Mouse (Mus musculus) mouse trophoblast stem cell (cell line): ENCODE results near the gene Gga3.

Source experiments
- in situ Hi-C, 2 experiments: fragments of 300-500 bp; cut with MseI, MboI; formaldehyde crosslinking; loops; 2 replicates in 1 of 2; 3 replicates in 1 of 2; pipeline ENCODE4 v1.15.1; 2025

Gene Gga3

GRCm38 (mm10) chr11:115603476-115604303 is at the start of gene Gga3, which contains the start of gene Mrps7:
Gga3 (minus strand) TSS chr11:115604051.
Mrps7 (plus strand) TSS chr11:115603925.
- in situ Hi-C loops, result no loop called here

GRCm38 (mm10) chr11:115653194-115653593 is 49.3 kb upstream of the Gga3 start:
- in situ Hi-C loops, result no loop called here

- in situ Hi-C loops, result no loop called here
Observed at GRCm38 (mm10) chr11:115651680-115652079, 47.8 kb upstream of the Gga3 start.

GRCm38 (mm10) chr11:115649706-115650105 is 45.9 kb upstream of the Gga3 start:
- in situ Hi-C loops, result loop anchor here in 1 of 2 experiments (5.0 kb wide), 1 partner anchor 63 kb away; no protein-coding TSS in a partner anchor

GRCm38 (mm10) chr11:115647459-115647858 is 43.6 kb upstream of the Gga3 start:
- in situ Hi-C loops, result loop anchor here in 1 of 2 experiments (5.0 kb wide), 1 partner anchor 65 kb away; no protein-coding TSS in a partner anchor

- in situ Hi-C loops, result loop anchor here in 1 of 2 experiments (5.0 kb wide), 1 partner anchor 66 kb away; no protein-coding TSS in a partner anchor
Observed at GRCm38 (mm10) chr11:115646439-115646838, 42.6 kb upstream of the Gga3 start.

GRCm38 (mm10) chr11:115645498-115645897 is 41.6 kb upstream of the Gga3 start:
- in situ Hi-C loops, result loop anchor here in 1 of 2 experiments (5.0 kb wide), 1 partner anchor 67 kb away; no protein-coding TSS in a partner anchor

GRCm38 (mm10) chr11:115644308-115644707 is 40.5 kb upstream of the Gga3 start:
- in situ Hi-C loops, result no loop called here

- in situ Hi-C loops, result no loop called here
Observed at GRCm38 (mm10) chr11:115643265-115643664, 39.4 kb upstream of the Gga3 start.

GRCm38 (mm10) chr11:115642705-115643104 is 38.9 kb upstream of the Gga3 start:
- in situ Hi-C loops, result no loop called here

- in situ Hi-C loops, result no loop called here
Observed at GRCm38 (mm10) chr11:115641664-115642036, 37.8 kb upstream of the Gga3 start.

- in situ Hi-C loops, result no loop called here
Observed at GRCm38 (mm10) chr11:115640978-115641663, 37.3 kb upstream of the Gga3 start.

- in situ Hi-C loops, result no loop called here
Observed at GRCm38 (mm10) chr11:115640311-115640828, 36.5 kb upstream of the Gga3 start.

- in situ Hi-C loops, result loop anchor here in 1 of 2 experiments (10.0 kb wide), 1 partner anchor 75 kb away; no protein-coding TSS in a partner anchor
Observed at GRCm38 (mm10) chr11:115639540-115639939, 35.7 kb upstream of the Gga3 start.

GRCm38 (mm10) chr11:115638498-115639409 is 34.9 kb upstream of the Gga3 start:
- in situ Hi-C loops, result loop anchor here in 1 of 2 experiments (10.0 kb wide), 1 partner anchor 76 kb away; no protein-coding TSS in a partner anchor

GRCm38 (mm10) chr11:115636960-115637359 is 33.1 kb upstream of the Gga3 start:
- in situ Hi-C loops, result loop anchor here in 1 of 2 experiments (10.0 kb wide), 1 partner anchor 78 kb away; no protein-coding TSS in a partner anchor

- in situ Hi-C loops, result loop anchor here in 1 of 2 experiments (10.0 kb wide), 1 partner anchor 79 kb away; no protein-coding TSS in a partner anchor
Observed at GRCm38 (mm10) chr11:115635484-115635883, 31.6 kb upstream of the Gga3 start.

- in situ Hi-C loops, result loop anchor here in 1 of 2 experiments (10.0 kb wide), 1 partner anchor 80 kb away; no protein-coding TSS in a partner anchor
Observed at GRCm38 (mm10) chr11:115635041-115635440, 31.2 kb upstream of the Gga3 start.

GRCm38 (mm10) chr11:115634109-115634508 is 30.3 kb upstream of the Gga3 start:
- in situ Hi-C loops, result loop anchor here in 1 of 2 experiments (10.0 kb wide), 1 partner anchor 81 kb away; no protein-coding TSS in a partner anchor

GRCm38 (mm10) chr11:115632862-115633261 is 29.0 kb upstream of the Gga3 start:
- in situ Hi-C loops, result loop anchor here in 1 of 2 experiments (10.0 kb wide), 1 partner anchor 82 kb away; no protein-coding TSS in a partner anchor
